Mouse (Mus musculus) liver, postnatal 0 days (tissue): ENCODE measurements around the gene Dnmt1. TPM values are rescaled to one million over a fixed set of nuclear protein-coding genes. Genes with fewer than 3 reads are reported as not detected.

Source experiments
- ATAC-seq: fragments of 200-750 bp; cut with Nextera tagmentation; 2 replicates; pipeline ENCODE4 v1.8.0; 2017; ENCODE audit warnings: mild to moderate bottlenecking, moderate library complexity
- DNase-seq: peaks from one replicate; pipeline ENCODE4 v3.0.0-alpha.2; 2016
- H3K27ac ChIP-seq: fragments of 300-500 bp; sonication (generic); 2 replicates; pipeline ENCODE4 v1.5.1; 2014; ENCODE audit warnings: antibody characterized with exemption, moderate library complexity, mild to moderate bottlenecking, low read depth
- H3K27me3 ChIP-seq: fragments of 300-500 bp; sonication (generic); 2 replicates; pipeline ENCODE4 v1.6.1; 2014; ENCODE audit warnings: low read length, control low read depth, mixed read lengths; ENCODE audit not compliant: insufficient read depth
- H3K36me3 ChIP-seq: fragments of 300-500 bp; sonication (generic); replicated peaks from 2 replicates; pipeline ENCODE4 v1.6.1; 2014; ENCODE audit warnings: mild to moderate bottlenecking, control low read depth, low read length, moderate library complexity, mixed read lengths; ENCODE audit not compliant: insufficient read depth
- H3K4me1 ChIP-seq: fragments of 300-500 bp; sonication (generic); 2 replicates; pipeline ENCODE4 v1.6.1; 2014; ENCODE audit warnings: antibody characterized with exemption, mild to moderate bottlenecking, control low read depth; ENCODE audit not compliant: insufficient read depth
- H3K4me2 ChIP-seq: fragments of 300-500 bp; sonication (generic); 2 replicates; pipeline ENCODE4 v1.6.1; 2014; ENCODE audit warnings: low read depth, mild to moderate bottlenecking, low read length, moderate library complexity, mixed read lengths
- H3K4me3 ChIP-seq: fragments of 300-500 bp; sonication (generic); 2 replicates; pipeline ENCODE4 v1.5.1; 2014; ENCODE audit warnings: low read depth, low read length
- H3K9ac ChIP-seq: fragments of 300-500 bp; sonication (generic); replicated peaks from 2 replicates; pipeline ENCODE4 v1.6.1; 2014; ENCODE audit warnings: mild to moderate bottlenecking, moderate library complexity
- H3K9me3 ChIP-seq: fragments of 300-500 bp; sonication (generic); 2 replicates; pipeline ENCODE4 v1.6.1; 2016; ENCODE audit warnings: mild to moderate bottlenecking, control low read depth, low read length, mixed read lengths
- CTCF ChIP-seq: sonication (generic); IDR thresholded peaks from 2 replicates; pipeline ENCODE4 v1.5.1; 2016; ENCODE audit warnings: antibody characterized with exemption, low read depth
- EP300 ChIP-seq: IDR thresholded peaks from 2 replicates; pipeline ENCODE4 v1.6.1; 2016; ENCODE audit warnings: antibody characterized with exemption, low read depth, mild to moderate bottlenecking
- WGBS: fragments of 180-500 bp; shearing (Covaris S2); extraction: QIAGEN DNeasy Blood & Tissue Kit; methylation state at CpG from one replicate; pipeline ENCODE4 v1.1.7; 2014; ENCODE audit not compliant: insufficient replicate concordance; 5-methylcytosine and 5-hydroxymethylcytosine counted together
- polyA plus RNA-seq: library from polyadenylated mRNA; unstranded; fragments of >200 nt; fragmentation: Nextera tagmentation; extraction: Ambion mirVana; gene quantifications from 2 replicates; pipeline ENCODE4 v1.2.1, GENCODE M21; 2015

Dnmt1 gene
- polyA plus RNA-seq, 1 experiment from 2014 or later: 24.5 TPM

- 83% methylated on average over 5 of the region's 5 CpGs for WGBS
- Histone ChIP-seq H3K9ac (no peak overlapping the region), H3K36me3 (peaks cover 60% of the 10 kb centered on the region)
These were observed 69.3 kb downstream of the Dnmt1 start for GRCm38 (mm10) chr9:20890411-20890810.

DNA sequence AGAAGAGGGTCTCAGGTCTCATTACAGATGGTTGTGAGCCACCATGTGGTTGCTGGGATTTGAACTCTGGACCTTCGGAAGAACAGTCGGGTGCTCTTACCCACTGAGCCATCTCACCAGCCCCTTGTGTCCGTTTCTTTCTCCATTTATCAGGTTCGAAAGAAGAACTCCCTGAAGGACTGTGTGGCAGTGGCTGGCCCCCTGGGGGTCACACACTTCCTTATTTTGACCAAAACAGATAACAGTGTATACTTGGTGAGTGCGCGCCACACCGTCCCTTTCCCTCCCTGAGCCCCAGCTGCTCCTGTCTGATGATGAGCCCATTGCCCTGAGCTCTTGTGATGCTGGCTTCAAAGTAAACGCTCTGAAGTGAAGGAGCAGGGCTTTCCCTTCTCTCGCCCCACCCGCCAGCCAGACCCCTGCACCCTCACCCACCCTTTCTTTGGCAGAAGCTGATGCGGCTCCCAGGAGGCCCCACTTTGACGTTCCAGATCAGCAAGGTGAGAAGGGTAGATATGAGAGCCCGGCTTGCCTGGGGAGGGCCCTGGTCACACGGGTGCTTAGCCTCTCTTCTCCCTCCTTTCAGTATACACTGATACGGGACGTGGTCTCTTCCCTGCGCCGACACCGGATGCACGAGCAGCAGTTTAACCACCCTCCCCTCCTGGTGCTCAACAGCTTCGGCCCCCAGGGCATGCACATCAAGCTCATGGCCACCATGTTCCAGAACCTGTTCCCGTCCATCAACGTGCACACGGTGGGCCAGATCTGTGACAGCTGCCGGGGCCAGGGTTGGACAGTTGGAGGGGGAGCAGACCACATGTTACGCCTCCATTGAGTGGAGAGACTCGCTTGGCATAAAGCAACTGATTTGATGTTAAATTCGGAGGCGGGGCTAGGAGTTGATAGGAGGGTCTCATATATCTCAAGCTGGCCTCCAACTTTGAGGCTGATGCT, 70.2 kb downstream of the Dnmt1 start:
- 53% methylated on average over 29 of the region's 29 CpGs for WGBS
- H3K27me3 ChIP-seq: no peaks in the 10 kb centered on the region
- peak overlapping the region; percentile 67 for H3K4me3 ChIP-seq
- H3K9ac ChIP-seq: peak overlapping the region; percentile 82
- no peaks in the 10 kb centered on the region for H3K9me3 ChIP-seq
- H3K4me1 ChIP-seq: peaks cover 8% of the 10 kb centered on the region
- ATAC-seq (peak; percentile 26), DNase-seq (peak; percentile 61)
- peak overlapping the region; percentile 30 for H3K27ac ChIP-seq
- H3K4me2 ChIP-seq: peak overlapping the region; percentile 86
- no peak for TF ChIP-seq EP300
- no peak; the same call in none of the 2 replicates for TF ChIP-seq CTCF
- H3K36me3 ChIP-seq: peaks cover 50% of the 10 kb centered on the region

More at GRCm38 (mm10) chr9:20890411-20890810, 69.3 kb downstream of the Dnmt1 start:
- Histone ChIP-seq H3K4me2 (no peak overlapping the region), H3K4me1 (peaks cover 8% of the 10 kb centered on the region), H3K27me3 (no peaks in the 10 kb centered on the region), H3K27ac (peak overlapping the region; percentile 29; the same call in 1 of the 2 replicates), H3K4me3 (no peak overlapping the region), H3K9me3 (no peaks in the 10 kb centered on the region)
- DNase-seq (no peak), ATAC-seq (no peak)
- no peak for TF ChIP-seq EP300

GRCm38 (mm10) chr9:20888386-20888765, 71.3 kb downstream of the Dnmt1 start:
- H3K27me3 ChIP-seq: no peaks in the 10 kb centered on the region
- H3K27ac ChIP-seq: peak overlapping the region; percentile 89
- H3K9me3 ChIP-seq: no peaks in the 10 kb centered on the region
- H3K9ac ChIP-seq: peak overlapping the region; percentile 82
- H3K4me3 ChIP-seq: peak overlapping the region; percentile 67
- peak overlapping the region; percentile 86 for H3K4me2 ChIP-seq
- TF ChIP-seq CTCF (no peak; the same call in 1 of the 2 replicates), EP300 (no peak)
- WGBS: under 1% methylated on average over 30 of the region's 30 CpGs
- DNase-seq (no peak), ATAC-seq (peak; percentile 39)
- H3K36me3 ChIP-seq: peaks cover 40% of the 10 kb centered on the region
- H3K4me1 ChIP-seq: peaks cover 8% of the 10 kb centered on the region

GRCm38 (mm10) chr9:20887704-20888385, 71.8 kb downstream of the Dnmt1 start, which contains the start of gene Ppan:
Ppan (plus strand) TSS chr9:20888175.
- peaks cover 35% of the 10 kb centered on the region for H3K36me3 ChIP-seq
- peaks cover 8% of the 10 kb centered on the region for H3K4me1 ChIP-seq
- H3K9me3 ChIP-seq: no peaks in the 10 kb centered on the region
- peak within 1 kb of the TSS; percentile 67 for H3K4me3 ChIP-seq
- WGBS: under 1% methylated on average over 43 of the region's 43 CpGs
- peak; percentile 94 for ATAC-seq
- H3K4me2 ChIP-seq: peak within 1 kb of the TSS; percentile 86
- peak; percentile 94 for DNase-seq
- TF ChIP-seq CTCF (peak; percentile 14; the same call in 1 of the 2 replicates), EP300 (no peak)
- no peaks in the 10 kb centered on the region for H3K27me3 ChIP-seq
- H3K9ac ChIP-seq: peak within 1 kb of the TSS; percentile 82
- peak within 1 kb of the TSS; percentile 89 for H3K27ac ChIP-seq

DNA sequence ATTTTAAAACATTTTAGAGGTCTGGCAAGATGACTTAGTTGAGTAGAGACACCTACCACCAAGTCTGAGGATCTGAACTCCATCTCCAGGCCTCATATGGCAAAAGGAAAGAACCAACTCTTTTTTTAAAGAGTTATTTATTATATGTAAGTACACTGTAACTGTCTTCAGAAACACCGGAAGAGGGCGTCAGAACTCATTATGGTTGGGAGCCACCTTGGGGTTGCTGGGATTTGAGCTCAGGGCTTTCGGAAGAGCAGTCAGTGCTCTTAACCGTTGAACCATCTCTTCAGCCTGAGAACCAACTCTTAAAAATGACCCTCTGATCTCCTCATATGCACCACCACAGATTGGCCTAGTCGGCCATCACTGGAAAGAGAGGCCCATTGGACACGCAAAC, 72.5 kb downstream of the Dnmt1 start:
- no peak for ATAC-seq
- Histone ChIP-seq H3K4me3 (no peak overlapping the region), H3K27ac (no peak overlapping the region), H3K4me1 (peaks cover 8% of the 10 kb centered on the region), H3K27me3 (no peaks in the 10 kb centered on the region), H3K4me2 (peak overlapping the region; percentile 86), H3K36me3 (peaks cover 30% of the 10 kb centered on the region), H3K9me3 (no peaks in the 10 kb centered on the region), H3K9ac (no peak overlapping the region)
- no peak for DNase-seq
- no peak for TF ChIP-seq CTCF
- no peak for TF ChIP-seq EP300
- 85% methylated on average over 6 of the region's 6 CpGs for WGBS

DNA sequence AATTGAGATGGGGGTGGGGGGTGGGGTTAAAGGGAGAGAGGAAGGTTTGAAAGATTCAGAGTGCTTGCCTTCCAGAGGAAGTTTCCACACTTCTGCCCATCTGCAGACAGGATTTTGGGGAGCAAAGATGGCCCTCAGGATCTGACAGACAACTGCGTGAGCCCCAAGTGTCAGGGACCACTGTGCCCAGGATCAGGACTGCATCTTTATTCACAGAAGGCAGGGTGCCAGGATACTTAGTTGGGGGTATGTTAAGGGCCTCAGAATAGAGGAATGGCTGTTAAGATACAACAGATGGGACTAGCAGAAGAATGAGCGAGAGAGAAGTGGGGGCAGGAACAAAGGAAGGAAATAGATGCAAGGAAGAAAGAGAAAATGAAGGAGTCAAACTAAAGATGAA, 73.1 kb downstream of the Dnmt1 start:
- H3K27ac ChIP-seq: no peak overlapping the region
- H3K4me3 ChIP-seq: no peak overlapping the region
- H3K9ac ChIP-seq: no peak overlapping the region
- ATAC-seq: no peak
- WGBS: 85% methylated on average over 2 of the region's 2 CpGs
- peaks cover 24% of the 10 kb centered on the region for H3K36me3 ChIP-seq
- H3K4me2 ChIP-seq: no peak overlapping the region
- no peaks in the 10 kb centered on the region for H3K27me3 ChIP-seq
- peaks cover 8% of the 10 kb centered on the region for H3K4me1 ChIP-seq
- H3K9me3 ChIP-seq: no peaks in the 10 kb centered on the region
- TF ChIP-seq CTCF: no peak
- TF ChIP-seq EP300: no peak
- no peak for DNase-seq
